Mouse (Mus musculus) heart, postnatal 25 days (tissue): ENCODE results near the gene Gm6880. TPM values are rescaled to one million over a fixed set of nuclear protein-coding genes. Genes with fewer than 3 reads are reported as not detected.
"Not testable (repeated sequence)": the region's sequence is repeated elsewhere in the genome, so short reads cannot be mapped to it uniquely, and the experiment has no call there.

Experiments used
- DNase-seq: peaks from one replicate; pipeline ENCODE4 v3.0.0; 2022; ENCODE audit warnings: low spot score
- intact Hi-C: fragments of 180-260 bp; cut with DNase I; formaldehyde crosslinking; loops from one replicate; pipeline ENCODE4 v1.15.1; 2025
- total RNA-seq, 2 experiments: library from RNA; stranded (reverse); gene quantifications; 2 replicates each; pipeline ENCODE4 v1.2.3; 2021

Gm6880 gene
- total RNA-seq: not detected

DNA sequence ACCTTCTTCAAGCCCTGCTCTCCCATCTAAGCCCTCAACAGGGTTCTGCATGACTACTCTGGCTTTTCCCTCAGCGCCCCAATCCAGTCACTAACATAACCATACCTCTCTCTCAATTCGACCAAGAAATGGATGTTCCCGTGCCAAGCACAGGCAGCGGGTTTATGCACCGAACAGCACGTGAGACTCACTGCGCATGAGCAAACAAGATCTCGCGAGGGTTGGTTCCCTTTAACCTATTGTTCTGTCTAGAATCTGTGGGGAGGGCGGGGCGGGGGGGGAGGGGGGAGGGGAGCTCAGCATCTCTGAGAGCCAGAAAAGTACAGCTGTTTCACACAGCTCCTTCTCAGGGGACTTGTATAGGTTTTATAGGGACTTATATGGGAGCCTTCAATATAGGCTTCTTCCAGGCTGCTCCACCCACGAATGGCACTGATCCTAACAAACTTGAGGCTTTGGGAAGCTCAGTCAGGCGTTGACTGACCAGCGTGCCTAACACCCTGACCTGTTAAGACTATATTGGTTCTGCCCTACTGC is at the start of gene Gm6880:
TSS of gene Gm6880 (minus strand) at position 51 of the 537 bp plus-strand sequence.
- intact Hi-C loops, DNase-seq: not testable (repeated sequence)

DNA sequence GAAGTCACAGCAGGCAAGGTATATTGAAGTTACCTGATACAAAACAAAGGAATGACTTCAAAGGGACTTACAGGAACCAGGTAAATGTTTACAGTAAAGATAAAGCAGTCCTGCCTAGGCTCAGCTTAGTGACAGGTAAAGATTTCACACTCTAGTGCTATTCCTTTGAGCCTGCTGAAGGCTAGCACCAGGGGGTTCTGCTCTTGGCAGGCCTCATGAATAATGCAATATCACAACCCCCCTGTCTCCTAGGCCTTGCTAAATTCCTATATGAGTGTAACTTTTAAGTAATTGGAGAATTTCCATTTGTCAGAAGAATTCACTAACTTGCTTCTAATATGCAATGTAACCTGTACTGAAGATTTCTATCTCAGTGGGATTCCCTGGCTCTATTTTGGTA is 36.3 kb upstream of the Gm6880 start:
- intact Hi-C loops, DNase-seq: not testable (repeated sequence)

- no peak for DNase-seq
- intact Hi-C loops: no loop called here
These were observed 15.9 kb upstream of the Gm6880 start for GRCm38 (mm10) chrX:74497131-74497530.

DNA sequence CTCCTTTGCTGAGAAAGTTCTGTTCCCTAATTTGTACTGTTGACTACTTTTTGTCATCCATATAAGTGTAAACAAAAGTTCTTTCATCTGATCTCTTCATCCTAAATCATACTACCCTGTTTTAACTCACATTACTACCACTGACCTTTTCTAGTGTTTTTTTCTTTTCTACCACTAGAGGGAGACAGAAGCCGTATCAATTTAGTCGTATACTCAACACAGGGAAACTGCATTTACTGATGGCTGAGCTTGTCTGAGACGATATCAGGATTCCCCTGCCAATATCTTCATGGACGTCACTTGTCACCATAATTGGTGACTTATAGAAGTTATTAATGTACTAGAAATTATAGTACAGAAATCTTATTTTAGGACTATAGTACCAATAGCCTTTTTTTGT is 28.4 kb downstream of the Gm6880 start:
- intact Hi-C loops: loop anchor here (5.0 kb wide), 1 partner anchor 820 kb away; no protein-coding TSS in a partner anchor
- no peak for DNase-seq

DNA sequence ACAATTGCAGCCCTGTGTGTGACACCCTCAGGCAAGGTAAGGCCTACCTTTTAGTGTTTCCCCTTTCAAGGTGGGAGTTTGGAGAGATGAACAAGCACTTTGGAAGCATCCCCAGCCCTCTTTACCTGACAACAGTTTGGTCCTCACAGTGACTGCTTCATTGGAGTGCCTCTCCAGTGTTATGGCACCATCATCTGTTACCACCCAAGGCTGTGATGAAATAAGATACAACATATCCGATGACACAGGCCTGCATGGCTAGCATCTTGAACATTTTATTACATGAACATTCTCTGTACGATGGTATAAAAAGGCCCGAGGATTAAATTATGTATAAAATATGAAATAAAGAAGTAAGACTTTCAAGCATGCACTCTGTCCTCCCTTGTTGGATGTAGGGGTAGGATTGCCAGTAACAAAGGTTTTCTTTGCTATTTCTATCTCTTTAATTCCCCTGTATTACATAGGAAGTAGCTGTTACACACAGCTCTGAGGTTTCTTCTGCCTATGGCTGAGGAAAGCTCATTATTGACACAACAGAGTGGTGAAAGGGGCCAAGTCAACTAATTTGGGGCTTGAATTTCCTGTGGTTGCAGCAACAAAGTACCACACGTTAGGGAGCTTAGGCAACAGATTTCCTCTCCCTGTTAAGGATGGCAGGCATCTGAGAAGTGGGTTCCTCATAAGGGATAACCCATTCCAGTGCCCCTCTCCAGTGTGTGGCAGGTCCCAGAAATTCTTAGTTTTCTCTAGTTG is 29.9 kb downstream of the Gm6880 start:
- intact Hi-C loops: loop anchor here (5.0 kb wide), 1 partner anchor 821 kb away; no protein-coding TSS in a partner anchor
- no peak for DNase-seq

Other genes starting within 250 kb of the Gm6880 start
- gene Flna, start 231.6 kb downstream of the Gm6880 start, total RNA-seq: 100 to 1,000 TPM in 1 of 2 experiments, 10 to 100 TPM in 1; 91.7 to 120 TPM
- 10 to 100 TPM; 30.5 to 33.6 TPM for gene Emd, start 226.7 kb downstream of the Gm6880 start, total RNA-seq
- 100 to 1,000 TPM; 217 to 221 TPM for gene Rpl10, start 210.6 kb downstream of the Gm6880 start, total RNA-seq
- gene Taz, start 199.5 kb downstream of the Gm6880 start, total RNA-seq: 10 to 100 TPM; 42.1 to 45.2 TPM
- 10 to 100 TPM; 13.2 to 17.5 TPM for gene Dnase1l1, start 199.1 kb downstream of the Gm6880 start, total RNA-seq
- gene Atp6ap1, start 184.3 kb downstream of the Gm6880 start, total RNA-seq: 100 to 1,000 TPM; 128 to 139 TPM
- 10 to 100 TPM; 71.4 to 80.9 TPM for gene Gdi1, start 176.4 kb downstream of the Gm6880 start, total RNA-seq
- 10 to 100 TPM; 23.8 to 25.7 TPM for gene Fam50a, start 168.4 kb downstream of the Gm6880 start, total RNA-seq
- 1 to 10 TPM in 1 of 2 experiments, under 1 TPM in 1; 0.81 to 1.1 TPM for gene Plxna3, start 152.3 kb downstream of the Gm6880 start, total RNA-seq
- 10 to 100 TPM; 30.6 to 36.7 TPM for gene Lage3, start 127.8 kb downstream of the Gm6880 start, total RNA-seq
- gene Ubl4a, start 108.2 kb downstream of the Gm6880 start, total RNA-seq: 10 to 100 TPM; 65.9 to 69.6 TPM
- gene Slc10a3, start 108.0 kb downstream of the Gm6880 start, total RNA-seq: 1 to 10 TPM; 4.3 to 5.4 TPM
- 10 to 100 TPM; 15.4 to 19.3 TPM for gene Fam3a, start 88.1 kb downstream of the Gm6880 start, total RNA-seq
- 10 to 100 TPM; 48.3 to 48.5 TPM for gene Ikbkg, start 88.1 kb downstream of the Gm6880 start, total RNA-seq
- gene G6pdx, start 52.2 kb downstream of the Gm6880 start, total RNA-seq: 1 to 10 TPM; 5.8 to 6.5 TPM
- not detected for gene Olfr1326-ps1, start 93.5 kb upstream of the Gm6880 start, total RNA-seq
- gene Olfr1325, start 111.3 kb upstream of the Gm6880 start, total RNA-seq: not detected
- gene Gm5640, start 164.2 kb upstream of the Gm6880 start, total RNA-seq: not detected